Mouse (Mus musculus): ENCODE measurements around the gene Hoxa2.

GRCm38 (mm10) chr6:52118903-52119635 is 45.6 kb downstream of the Hoxa2 start:
- no peak for TF ChIP-seq CTCF (IDR thresholded peaks at IDR 0.05; ENCODE audit: insufficient read depth, low read depth, low read length)
- TF ChIP-seq POLR2A (IDR thresholded peaks at IDR 0.05; ENCODE audit: insufficient read depth, low read depth, low read length): no peak

All from olfactory bulb, adult 2 months (tissue).